Mouse (Mus musculus) gastrocnemius, adult 8-10 months (tissue): ENCODE data around the gene Dlx1. TPM values are rescaled to one million over a fixed set of nuclear protein-coding genes. Genes with fewer than 3 reads are reported as not detected.

ENCODE experiments used
- DNase-seq, 2 experiments: peaks; one replicate each; pipeline ENCODE4 v3.0.0; 2022; ENCODE audit warnings: low spot score in 2 of 2
- total RNA-seq, 4 experiments: library from RNA; stranded (reverse); gene quantifications; 2 replicates each; pipeline ENCODE4 v1.2.4; 2022

Dlx1 gene
- total RNA-seq, 4 experiments from 2014 or later = 0.12 TPM; not detected in 3

GRCm38 (mm10) chr2:71545882-71546639 is 18.1 kb downstream of the Dlx1 start:
- DNase-seq = no peak

- no peak for DNase-seq
Measured at GRCm38 (mm10) chr2:71546640-71547071, 18.7 kb downstream of the Dlx1 start, which contains the start of gene Dlx2. TSS of gene Dlx2 (minus strand) at chr2:71546754.

GRCm38 (mm10) chr2:71547829-71548228 is 19.9 kb downstream of the Dlx1 start:
- DNase-seq = peak; percentile 48 to 63

- no peak for DNase-seq
Measured at GRCm38 (mm10) chr2:71550330-71550729, 22.4 kb downstream of the Dlx1 start.

- no peak for DNase-seq
Measured at GRCm38 (mm10) chr2:71551704-71552103, 23.8 kb downstream of the Dlx1 start.

- DNase-seq = no peak
Measured at GRCm38 (mm10) chr2:71556071-71556470, 28.2 kb downstream of the Dlx1 start.

GRCm38 (mm10) chr2:71566466-71566865 is 38.6 kb downstream of the Dlx1 start:
- DNase-seq = no peak

- DNase-seq = no peak
Measured at GRCm38 (mm10) chr2:71573736-71574135, 45.8 kb downstream of the Dlx1 start.

GRCm38 (mm10) chr2:71577059-71577458 is 49.1 kb downstream of the Dlx1 start:
- DNase-seq = no peak

- peak; percentile 7 to 9 for DNase-seq
Measured at GRCm38 (mm10) chr2:71580632-71581466, 52.9 kb downstream of the Dlx1 start.

GRCm38 (mm10) chr2:71581488-71581887 is 53.6 kb downstream of the Dlx1 start:
- no peak for DNase-seq

Other genes starting within 250 kb of the Dlx1 start
- 100 to 1,000 TPM; 395 to 460 (median 419) TPM for gene Slc25a12, start 160.4 kb upstream of the Dlx1 start, total RNA-seq
- 10 to 100 TPM; 14.6 to 19.9 (median 16.5) TPM for gene Hat1, start 139.2 kb upstream of the Dlx1 start, total RNA-seq
- gene Metap1d, start 74.8 kb upstream of the Dlx1 start, total RNA-seq = 10 to 100 TPM; 26.5 to 30.6 (median 28.9) TPM
- gene Dlx2, start 18.6 kb downstream of the Dlx1 start, total RNA-seq = not detected
- gene Itga6, start 217.5 kb downstream of the Dlx1 start, total RNA-seq = 10 to 100 TPM; 10.0 to 15.1 (median 12.2) TPM